Mouse (Mus musculus) kidney, adult 10 weeks (tissue): ENCODE data around the gene Fbxw22. TPM values are rescaled to one million over a fixed set of nuclear protein-coding genes. Genes with fewer than 3 reads are reported as not detected.

Experiments used
- polyA plus RNA-seq: library from polyadenylated mRNA; stranded (reverse); fragments of 350-450 nt; fragmentation: Illumina TruSeq; extraction: RNeasy Lipid Tissue Mini Kit (QIAGEN cat#74804); gene quantifications from one replicate; pipeline ENCODE4 v1.2.3, GENCODE M21; 2014; ENCODE audit warnings: low read depth, low replicate concordance

The Fbxw22 gene
- not detected for polyA plus RNA-seq

DNA sequence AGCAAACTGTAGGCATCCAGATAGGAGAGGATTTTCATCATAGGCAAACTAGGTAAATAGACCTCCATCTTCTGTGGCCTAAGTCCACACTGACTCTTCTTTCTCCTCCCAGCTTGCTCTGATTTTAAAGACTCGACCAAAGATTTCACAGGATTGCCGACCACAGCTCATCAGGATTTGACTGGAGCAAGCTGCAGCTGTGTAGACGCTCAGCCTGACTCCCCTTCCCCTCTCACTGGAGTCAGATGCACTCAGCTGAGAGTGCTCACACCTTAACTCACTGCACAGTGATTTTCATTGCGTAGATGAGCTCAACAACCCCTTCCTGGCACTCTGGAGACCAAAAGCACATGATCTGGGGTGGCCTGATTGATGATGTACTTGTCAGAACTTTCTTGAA, at the start of gene Fbxw22:
Fbxw22 (minus strand) TSS at position 101 of the 400 bp plus-strand sequence.

GRCm38 (mm10) chr9:109449040-109449439, 44.9 kb upstream of the Fbxw22 start, which contains the start of gene Fbxw16:
Gene Fbxw16 (minus strand): TSS chr9:109449140.

DNA sequence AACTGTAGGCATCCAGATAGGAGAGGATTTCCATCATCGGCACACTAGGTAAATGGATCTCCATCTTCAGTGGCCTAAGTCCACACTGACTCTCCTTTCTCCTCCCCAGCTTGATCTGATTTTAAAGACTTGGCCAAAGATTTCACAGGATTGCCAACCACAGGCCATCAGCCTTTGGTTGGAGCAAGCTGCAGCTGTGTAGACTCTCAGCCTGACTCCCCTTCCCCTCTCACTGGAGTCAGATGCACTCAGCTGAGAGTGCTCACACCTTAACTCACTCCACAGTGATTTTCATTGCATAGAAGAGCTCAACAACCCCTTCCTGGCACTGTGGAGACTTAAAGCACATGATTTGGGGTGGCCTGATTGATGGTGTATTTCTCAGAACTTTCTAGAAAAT, 64.5 kb downstream of the Fbxw22 start, which contains the start of gene Fbxw28:
Fbxw28 (minus strand) TSS at position 101 of the 400 bp plus-strand sequence.

Other genes with a start within 250 kb of the Fbxw22 start
- gene Fbxw21, start 242.3 kb downstream of the Fbxw22 start, polyA plus RNA-seq = not detected
- gene Fbxw13, start 208.3 kb downstream of the Fbxw22 start, polyA plus RNA-seq = not detected
- not detected for gene Fbxw20, start 169.5 kb downstream of the Fbxw22 start, polyA plus RNA-seq
- not detected for gene Fbxw14, start 116.6 kb downstream of the Fbxw22 start, polyA plus RNA-seq
- not detected for gene Fbxw28, start 64.6 kb downstream of the Fbxw22 start, polyA plus RNA-seq
- not detected for gene Fbxw16, start 44.8 kb upstream of the Fbxw22 start, polyA plus RNA-seq
- not detected for gene Fbxw19, start 91.6 kb upstream of the Fbxw22 start, polyA plus RNA-seq
- gene Fbxw15, start 164.0 kb upstream of the Fbxw22 start, polyA plus RNA-seq = 4.3 TPM
- gene Fbxw24, start 221.8 kb upstream of the Fbxw22 start, polyA plus RNA-seq = not detected